Mouse (Mus musculus) forebrain, embryonic 12.5 days (tissue): Measurements from ENCODE around the gene Ern2. TPM values are rescaled to one million over a fixed set of nuclear protein-coding genes. Genes with fewer than 3 reads are reported as not detected.

ENCODE experiments used
- ATAC-seq: fragments of 200-750 bp; cut with Nextera tagmentation; 2 replicates; pipeline ENCODE4 v1.8.0; 2017; ENCODE audit warnings: moderate TSS enrichment; ENCODE audit not compliant: low FRiP score
- H3K27ac ChIP-seq: fragments of 300-500 bp; sonication (generic); 2 replicates; pipeline ENCODE4 v1.5.1; 2016; ENCODE audit warnings: mild to moderate bottlenecking
- H3K27me3 ChIP-seq: fragments of 300-500 bp; sonication (generic); 2 replicates; pipeline ENCODE4 v1.6.1; 2016; ENCODE audit warnings: mild to moderate bottlenecking
- H3K36me3 ChIP-seq: fragments of 300-500 bp; sonication (generic); replicated peaks from 2 replicates; pipeline ENCODE4 v1.6.1; 2016; ENCODE audit warnings: mild to moderate bottlenecking
- H3K4me1 ChIP-seq: fragments of 300-500 bp; sonication (generic); 2 replicates; pipeline ENCODE4 v1.6.1; 2016
- H3K4me2 ChIP-seq: fragments of 300-500 bp; sonication (generic); 2 replicates; pipeline ENCODE4 v1.6.1; 2016; ENCODE audit warnings: mild to moderate bottlenecking, moderate library complexity
- H3K4me3 ChIP-seq: fragments of 300-500 bp; sonication (generic); replicated peaks from 2 replicates; pipeline ENCODE4 v1.5.1; 2016; ENCODE audit warnings: mild to moderate bottlenecking
- H3K9ac ChIP-seq: fragments of 300-500 bp; sonication (generic); 2 replicates; pipeline ENCODE4 v1.6.1; 2016; ENCODE audit warnings: mild to moderate bottlenecking
- H3K9me3 ChIP-seq: fragments of 300-500 bp; sonication (generic); 2 replicates; pipeline ENCODE4 v1.6.1; 2016
- WGBS: fragments of 180-500 bp; shearing (Covaris S2); methylation state at CpG from one replicate; pipeline ENCODE4 v1.1.7; 2016; 5-methylcytosine and 5-hydroxymethylcytosine counted together
- polyA plus RNA-seq: library from polyadenylated mRNA; unstranded; fragments of >200 nt; fragmentation: Nextera tagmentation; extraction: Ambion mirVana; gene quantifications from 2 replicates; pipeline ENCODE4 v1.2.1, GENCODE M21; 2016

Gene Ern2
- polyA plus RNA-seq, 1 experiment from 2014 or later, result 0.24 TPM

- Histone ChIP-seq H3K9ac (no peak overlapping the region), H3K27me3 (no peaks in the 10 kb centered on the region), H3K27ac (no peak overlapping the region), H3K4me1 (no peaks in the 10 kb centered on the region), H3K36me3 (no peaks in the 10 kb centered on the region), H3K4me3 (no peak overlapping the region), H3K9me3 (no peaks in the 10 kb centered on the region), H3K4me2 (no peak overlapping the region)
- no peak for ATAC-seq
These were observed 7.9 kb upstream of the Ern2 start for GRCm38 (mm10) chr7:122193919-122194318.

- Histone ChIP-seq H3K36me3 (no peaks in the 10 kb centered on the region), H3K9ac (no peak overlapping the region), H3K4me1 (0 out of 2 replicates have a peak, but pooled peaks cover under 1% of the 10 kb centered on the region), H3K27me3 (no peaks in the 10 kb centered on the region), H3K27ac (no peak overlapping the region), H3K4me2 (no peak overlapping the region), H3K4me3 (no peak overlapping the region), H3K9me3 (no peaks in the 10 kb centered on the region)
- 68% methylated on average over 10 of the region's 10 CpGs for WGBS
- no peak for ATAC-seq
These were observed 5.1 kb upstream of the Ern2 start for GRCm38 (mm10) chr7:122191097-122191496.

GRCm38 (mm10) chr7:122189484-122189883 lies 3.5 kb upstream of the Ern2 start:
- Histone ChIP-seq H3K9ac (no peak overlapping the region), H3K4me2 (no peak overlapping the region), H3K9me3 (no peaks in the 10 kb centered on the region), H3K27me3 (no peaks in the 10 kb centered on the region), H3K4me3 (no peak overlapping the region), H3K36me3 (no peaks in the 10 kb centered on the region), H3K27ac (no peak overlapping the region), H3K4me1 (0 out of 2 replicates have a peak, but pooled peaks cover 4% of the 10 kb centered on the region)
- WGBS, result 30% methylated on average over 7 of the region's 7 CpGs
- no peak for ATAC-seq

- 0 out of 2 replicates have a peak, but pooled peaks cover 4% of the 10 kb centered on the region for H3K4me1 ChIP-seq
- no peak overlapping the region for H3K4me2 ChIP-seq
- no peaks in the 10 kb centered on the region for H3K27me3 ChIP-seq
- H3K4me3 ChIP-seq, result no peak overlapping the region
- WGBS, result 78% methylated on average over 5 of the region's 5 CpGs
- no peaks in the 10 kb centered on the region for H3K9me3 ChIP-seq
- no peak overlapping the region for H3K27ac ChIP-seq
- no peak for ATAC-seq
- no peak overlapping the region for H3K9ac ChIP-seq
- H3K36me3 ChIP-seq, result no peaks in the 10 kb centered on the region
These were observed 1.4 kb downstream of the Ern2 start for GRCm38 (mm10) chr7:122184569-122184968.

- ATAC-seq, result no peak
- Histone ChIP-seq H3K4me1 (0 out of 2 replicates have a peak, but pooled peaks cover under 1% of the 10 kb centered on the region), H3K4me3 (no peak overlapping the region), H3K4me2 (no peak overlapping the region), H3K27ac (no peak overlapping the region), H3K27me3 (no peaks in the 10 kb centered on the region), H3K36me3 (no peaks in the 10 kb centered on the region), H3K9me3 (no peaks in the 10 kb centered on the region), H3K9ac (no peak overlapping the region)
- WGBS, result 96% methylated on average over 7 of the region's 7 CpGs
These were observed 5.3 kb downstream of the Ern2 start for GRCm38 (mm10) chr7:122180720-122181119.

- H3K4me3 ChIP-seq, result no peak overlapping the region
- ATAC-seq, result no peak
- H3K27ac ChIP-seq, result no peak overlapping the region
- no peaks in the 10 kb centered on the region for H3K4me1 ChIP-seq
- no peak overlapping the region for H3K4me2 ChIP-seq
- WGBS, result 83% methylated on average over 10 of the region's 10 CpGs
- peaks cover 43% of the 10 kb centered on the region for H3K36me3 ChIP-seq
- no peak overlapping the region for H3K9ac ChIP-seq
- H3K27me3 ChIP-seq, result no peaks in the 10 kb centered on the region
- H3K9me3 ChIP-seq, result no peaks in the 10 kb centered on the region
These were observed 14.4 kb downstream of the Ern2 start for GRCm38 (mm10) chr7:122171613-122172012.

- WGBS, result 87% methylated on average over 6 of the region's 6 CpGs
- Histone ChIP-seq H3K27ac (no peak overlapping the region), H3K4me1 (no peaks in the 10 kb centered on the region), H3K27me3 (no peaks in the 10 kb centered on the region), H3K9me3 (no peaks in the 10 kb centered on the region), H3K9ac (no peak overlapping the region), H3K4me2 (no peak overlapping the region), H3K36me3 (peaks cover 52% of the 10 kb centered on the region), H3K4me3 (no peak overlapping the region)
- ATAC-seq, result no peak
These were observed 15.3 kb downstream of the Ern2 start for GRCm38 (mm10) chr7:122170705-122171104.

GRCm38 (mm10) chr7:122167203-122167602 lies 18.8 kb downstream of the Ern2 start:
- peaks cover 3% of the 10 kb centered on the region; the same call in 1 of the 2 replicates for H3K4me1 ChIP-seq
- H3K4me2 ChIP-seq, result no peak overlapping the region
- no peak overlapping the region for H3K4me3 ChIP-seq
- 93% methylated on average over 7 of the region's 7 CpGs for WGBS
- H3K27ac ChIP-seq, result no peak overlapping the region
- H3K36me3 ChIP-seq, result peaks cover 85% of the 10 kb centered on the region
- no peaks in the 10 kb centered on the region for H3K9me3 ChIP-seq
- ATAC-seq, result no peak
- H3K27me3 ChIP-seq, result no peaks in the 10 kb centered on the region
- H3K9ac ChIP-seq, result no peak overlapping the region

- Histone ChIP-seq H3K9ac (no peak overlapping the region), H3K27me3 (no peaks in the 10 kb centered on the region), H3K4me1 (peaks cover 30% of the 10 kb centered on the region), H3K4me2 (no peak overlapping the region), H3K36me3 (peaks cover 79% of the 10 kb centered on the region), H3K4me3 (no peak overlapping the region), H3K27ac (no peak overlapping the region), H3K9me3 (no peaks in the 10 kb centered on the region)
- 91% methylated on average over 8 of the region's 8 CpGs for WGBS
- ATAC-seq, result no peak
These were observed 22.2 kb downstream of the Ern2 start for GRCm38 (mm10) chr7:122163766-122164165.

- H3K27ac ChIP-seq, result peak overlapping the region; percentile 92; the same call in 1 of the 2 replicates
These were observed 26.0 kb downstream of the Ern2 start for GRCm38 (mm10) chr7:122160037-122160436.

GRCm38 (mm10) chr7:122158915-122159902 lies 26.8 kb downstream of the Ern2 start, which contains the start of gene Plk1:
TSS of gene Plk1 (plus strand) at chr7:122159439.
- peak within 1 kb of the TSS; percentile 87 for H3K4me2 ChIP-seq
- H3K9ac ChIP-seq, result peak within 1 kb of the TSS; percentile 77
- peak within 1 kb of the TSS; percentile 76 for H3K4me3 ChIP-seq
- H3K4me1 ChIP-seq, result peaks cover 46% of the 10 kb centered on the region
- H3K36me3 ChIP-seq, result peaks cover 35% of the 10 kb centered on the region
- no peaks in the 10 kb centered on the region for H3K27me3 ChIP-seq
- H3K27ac ChIP-seq, result peak within 1 kb of the TSS; percentile 92
- no peaks in the 10 kb centered on the region for H3K9me3 ChIP-seq
- under 1% methylated on average over 63 of the region's 63 CpGs for WGBS
- peak; percentile 92 for ATAC-seq

More at GRCm38 (mm10) chr7:122160037-122160436, 26.0 kb downstream of the Ern2 start:
- Histone ChIP-seq H3K9me3 (no peaks in the 10 kb centered on the region), H3K36me3 (peaks cover 42% of the 10 kb centered on the region), H3K9ac (peak overlapping the region; percentile 69), H3K4me3 (peak overlapping the region; percentile 76), H3K27me3 (no peaks in the 10 kb centered on the region), H3K4me2 (peak overlapping the region; percentile 87), H3K4me1 (peaks cover 46% of the 10 kb centered on the region)
- ATAC-seq, result no peak
- under 1% methylated on average over 12 of the region's 12 CpGs for WGBS

- Histone ChIP-seq H3K9ac (peak overlapping the region; percentile 77), H3K27me3 (no peaks in the 10 kb centered on the region), H3K4me3 (peak overlapping the region; percentile 76), H3K4me1 (peaks cover 46% of the 10 kb centered on the region), H3K9me3 (no peaks in the 10 kb centered on the region), H3K4me2 (peak overlapping the region; percentile 87), H3K27ac (peak overlapping the region; percentile 92), H3K36me3 (peaks cover 28% of the 10 kb centered on the region)
- ATAC-seq, result no peak; the same call in 1 of the 2 replicates
- 6% methylated on average over 13 of the region's 13 CpGs for WGBS
These were observed 27.5 kb downstream of the Ern2 start for GRCm38 (mm10) chr7:122158488-122158887.
